Mouse (Mus musculus): ENCODE measurements around the gene Fntb. TPM values are rescaled to one million over a fixed set of nuclear protein-coding genes. Genes with fewer than 3 reads are reported as not detected.

The Fntb gene
- polyA plus RNA-seq, 1 experiment from 2014 or later, result 33.7 TPM

DNA sequence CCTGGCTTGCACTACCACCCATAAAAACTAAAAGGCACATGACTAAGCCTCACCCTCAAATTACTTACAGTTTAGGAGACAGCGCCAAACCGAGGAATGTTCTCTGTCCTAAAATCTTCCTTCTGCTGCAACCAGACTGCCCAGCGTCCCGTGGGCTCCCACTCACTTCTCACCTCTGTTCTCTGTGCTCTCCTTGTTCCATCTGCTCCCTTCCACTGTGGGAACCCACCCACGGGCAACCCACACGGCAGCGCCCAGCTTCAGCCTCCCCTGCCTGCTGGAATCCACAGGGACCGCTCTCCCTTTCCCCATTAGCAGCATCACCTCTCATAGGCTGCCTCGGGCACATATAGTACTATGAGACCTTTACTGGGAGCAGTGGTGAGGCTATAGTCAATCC, 53.5 kb downstream of the Fntb start:
- H3K27me3 ChIP-seq (replicated peaks), result no peaks in the 10 kb centered on the region
- H3K36me3 ChIP-seq, result no peaks in the 10 kb centered on the region
- H3K9me3 ChIP-seq, result no peaks in the 10 kb centered on the region
- H3K4me2 ChIP-seq, result 0 out of 2 replicates have a peak overlapping the region, but pooled peaks have one; percentile 3
- ATAC-seq (ENCODE audit: insufficient read depth, low FRiP score, low read depth), result no peak
- 86% methylated on average over 9 of the region's 9 CpGs for WGBS
- peak overlapping the region; percentile 86; the same call in 1 of the 2 replicates for H3K27ac ChIP-seq
- no peak overlapping the region for H3K4me3 ChIP-seq (replicated peaks)
- H3K4me1 ChIP-seq, result peaks cover 33% of the 10 kb centered on the region
- no peak overlapping the region for H3K9ac ChIP-seq

DNA sequence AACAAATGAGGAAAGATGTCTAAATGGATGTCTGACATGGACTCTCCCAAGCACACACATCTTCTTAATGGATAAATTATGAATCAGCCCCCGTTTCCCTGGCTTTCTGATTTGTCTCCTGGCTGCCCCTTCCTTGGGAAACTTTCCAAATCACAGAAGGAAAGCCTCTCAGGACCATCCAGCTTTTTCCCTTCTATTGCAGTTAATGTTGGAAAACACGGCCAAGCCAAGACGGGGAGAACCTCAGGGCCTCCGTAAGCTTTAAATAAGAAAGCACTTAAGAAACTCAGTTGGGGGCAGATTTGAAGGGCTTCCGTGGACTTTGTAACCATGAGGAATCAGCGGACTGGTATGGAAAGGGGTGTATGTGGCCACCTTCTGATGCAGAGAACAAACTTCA, 54.4 kb downstream of the Fntb start:
- H3K4me3 ChIP-seq (replicated peaks), result no peak overlapping the region
- no peaks in the 10 kb centered on the region for H3K9me3 ChIP-seq
- H3K27me3 ChIP-seq (replicated peaks), result no peaks in the 10 kb centered on the region
- no peaks in the 10 kb centered on the region for H3K36me3 ChIP-seq
- no peak overlapping the region for H3K9ac ChIP-seq
- H3K4me2 ChIP-seq, result peak overlapping the region; percentile 90; the same call in 1 of the 2 replicates
- peaks cover 33% of the 10 kb centered on the region for H3K4me1 ChIP-seq
- ATAC-seq (ENCODE audit: insufficient read depth, low FRiP score, low read depth), result no peak
- peak overlapping the region; percentile 45 for H3K27ac ChIP-seq
- 47% methylated on average over 6 of the region's 6 CpGs for WGBS

DNA sequence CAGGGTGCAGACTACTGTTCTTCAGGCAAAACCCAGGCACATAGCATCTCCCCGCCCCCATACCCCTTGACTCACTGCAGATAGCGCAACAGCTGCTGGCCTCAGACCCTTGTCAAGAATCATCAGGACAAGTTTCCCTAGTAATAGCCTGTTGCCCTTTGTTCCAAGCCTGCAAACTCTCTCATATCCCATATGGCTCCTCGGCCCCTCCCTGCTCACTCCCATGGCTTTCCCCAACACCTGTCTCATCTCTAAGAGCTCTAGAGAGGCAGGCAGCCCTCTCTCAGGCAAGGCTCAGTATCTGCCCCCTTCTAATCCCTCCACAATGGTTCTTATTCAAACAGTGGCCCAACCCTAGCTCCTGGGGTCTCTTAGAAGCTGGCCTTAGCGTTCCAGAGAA, 55.2 kb downstream of the Fntb start:
- no peak for ATAC-seq (ENCODE audit: insufficient read depth, low FRiP score, low read depth)
- Histone ChIP-seq H3K27me3 (replicated peaks) (no peaks in the 10 kb centered on the region), H3K27ac (peak overlapping the region; percentile 32; the same call in 1 of the 2 replicates), H3K4me2 (peak overlapping the region; percentile 90), H3K9me3 (no peaks in the 10 kb centered on the region), H3K36me3 (no peaks in the 10 kb centered on the region), H3K9ac (no peak overlapping the region), H3K4me3 (replicated peaks) (peak overlapping the region; percentile 62; the same call in 1 of the 2 replicates), H3K4me1 (peaks cover 33% of the 10 kb centered on the region)
- WGBS, result 41% methylated on average over 4 of the region's 4 CpGs

DNA sequence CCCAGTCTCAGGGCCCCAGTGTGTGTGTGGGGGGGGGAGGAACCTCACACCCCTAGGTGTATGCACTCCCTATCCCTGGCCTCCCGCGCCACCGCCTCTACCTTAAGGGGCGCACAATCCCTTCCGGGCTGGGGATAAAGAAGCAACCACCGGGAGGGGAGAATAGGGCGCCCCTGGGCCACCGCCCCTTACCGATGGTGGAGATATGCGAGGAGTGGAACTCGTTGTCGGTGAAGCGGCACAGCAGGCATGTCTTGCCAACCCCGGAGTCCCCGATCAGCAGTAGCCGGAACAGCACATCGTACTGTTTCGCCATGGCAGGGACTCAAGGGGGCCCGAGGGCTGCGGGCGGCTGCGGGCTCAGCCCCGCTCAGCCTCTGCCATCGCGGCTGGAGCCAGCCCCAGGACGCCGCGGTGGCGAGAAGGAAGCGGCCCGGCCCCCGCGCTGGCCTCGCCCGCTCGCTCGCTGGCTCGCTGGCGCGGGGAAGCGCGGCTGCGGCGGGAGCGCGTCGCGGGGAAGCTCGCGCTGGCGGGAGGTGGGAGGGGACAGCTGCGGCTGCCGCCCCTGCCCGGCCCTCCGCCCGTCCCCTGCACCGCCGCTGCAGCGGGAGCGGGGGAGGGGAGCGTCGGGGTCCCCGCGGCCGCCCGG, 56.7 kb downstream of the Fntb start:
- peak; percentile 41 for ATAC-seq (ENCODE audit: insufficient read depth, low FRiP score, low read depth)
- Histone ChIP-seq H3K4me2 (peak overlapping the region; percentile 90), H3K9ac (peak overlapping the region; percentile 69), H3K9me3 (no peaks in the 10 kb centered on the region), H3K36me3 (no peaks in the 10 kb centered on the region), H3K27ac (peak overlapping the region; percentile 32; the same call in 1 of the 2 replicates), H3K27me3 (replicated peaks) (no peaks in the 10 kb centered on the region), H3K4me3 (replicated peaks) (peak overlapping the region; percentile 62), H3K4me1 (peaks cover 33% of the 10 kb centered on the region)
- 1% methylated on average over 51 of the region's 66 CpGs for WGBS

DNA sequence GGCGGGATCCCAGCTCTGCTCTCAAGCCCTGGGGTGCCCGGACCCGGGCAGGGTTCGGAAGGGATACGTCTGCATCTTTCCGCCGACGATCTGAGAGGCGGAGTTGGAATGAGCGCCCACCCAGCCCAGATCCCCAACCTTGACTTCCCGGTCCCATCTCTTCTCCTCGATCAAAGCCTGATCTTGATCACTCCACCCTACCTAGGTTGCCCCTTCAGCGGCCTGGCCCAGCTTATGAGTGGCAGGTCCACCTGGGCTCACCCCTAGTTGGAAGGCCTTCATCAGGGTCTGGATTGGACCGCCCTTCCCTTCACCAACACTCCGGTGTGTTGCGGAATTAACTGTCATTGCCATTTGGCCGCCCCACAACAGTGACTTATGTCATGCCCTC, 57.3 kb downstream of the Fntb start, which contains the start of gene Rab15:
TSS of gene Rab15 (minus strand) at position 258 of the 391 bp plus-strand sequence.
- Histone ChIP-seq H3K36me3 (no peaks in the 10 kb centered on the region), H3K27ac (peak within 1 kb of the TSS; percentile 32; the same call in 1 of the 2 replicates), H3K4me3 (replicated peaks) (peak within 1 kb of the TSS; percentile 62), H3K9ac (peak within 1 kb of the TSS; percentile 69), H3K9me3 (no peaks in the 10 kb centered on the region), H3K4me2 (peak within 1 kb of the TSS; percentile 90), H3K4me1 (peaks cover 33% of the 10 kb centered on the region), H3K27me3 (replicated peaks) (no peaks in the 10 kb centered on the region)
- 4% methylated on average over 17 of the region's 17 CpGs for WGBS
- no peak for ATAC-seq (ENCODE audit: insufficient read depth, low FRiP score, low read depth)

DNA sequence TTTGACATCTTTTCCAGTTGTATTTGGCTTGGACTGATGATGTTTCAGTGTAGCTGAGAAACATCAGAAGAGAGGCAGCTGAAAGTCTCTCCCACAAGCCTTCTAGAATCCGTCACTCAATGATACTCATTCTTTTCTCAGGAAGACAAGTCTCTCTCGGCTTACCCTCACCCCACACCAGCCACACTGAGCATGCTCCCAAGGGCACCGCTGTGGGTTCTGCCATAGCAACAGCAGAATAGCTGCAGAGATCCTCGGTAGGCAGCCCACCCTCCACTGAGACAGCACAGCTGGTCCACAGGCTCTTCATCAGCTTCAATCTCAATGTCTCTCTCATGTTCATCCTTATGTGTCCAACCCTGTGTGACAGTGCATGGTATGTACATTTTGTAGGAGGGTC, 59.9 kb downstream of the Fntb start:
- 70% methylated on average over 4 of the region's 4 CpGs for WGBS
- ATAC-seq (ENCODE audit: insufficient read depth, low FRiP score, low read depth), result no peak

DNA sequence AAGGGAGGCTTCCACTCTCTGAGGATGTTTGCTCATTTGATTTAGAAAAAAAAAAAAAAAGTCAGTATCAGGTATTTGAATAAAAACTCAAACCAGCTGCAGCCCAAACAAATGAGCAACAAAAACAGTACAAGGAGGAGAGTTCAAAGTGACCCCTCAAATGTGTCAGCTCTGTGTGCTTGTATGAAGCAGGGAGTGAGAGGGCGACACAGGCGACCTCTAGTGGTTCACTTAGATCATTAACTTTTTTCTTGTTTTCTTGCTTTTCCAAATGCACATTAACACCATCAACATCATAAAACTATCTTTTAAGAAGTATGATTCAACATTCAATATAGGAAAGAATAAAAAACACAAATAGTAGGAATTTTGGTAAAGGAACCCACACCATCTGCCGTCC, 67.3 kb downstream of the Fntb start:
- no peaks in the 10 kb centered on the region for H3K27me3 ChIP-seq (replicated peaks)
- ATAC-seq (ENCODE audit: insufficient read depth, low FRiP score, low read depth), result no peak
- H3K27ac ChIP-seq, result no peak overlapping the region
- no peak overlapping the region for H3K4me3 ChIP-seq (replicated peaks)
- no peaks in the 10 kb centered on the region for H3K36me3 ChIP-seq
- WGBS, result 4% methylated on average over 3 of the region's 3 CpGs
- H3K4me1 ChIP-seq, result no peaks in the 10 kb centered on the region
- no peak overlapping the region for H3K4me2 ChIP-seq
- no peak overlapping the region for H3K9ac ChIP-seq
- no peaks in the 10 kb centered on the region for H3K9me3 ChIP-seq

More for the DNA sequence above, 59.9 kb downstream of the Fntb start:
- Histone ChIP-seq H3K4me1 (peaks cover 18% of the 10 kb centered on the region; the same call in 1 of the 2 replicates), H3K36me3 (no peaks in the 10 kb centered on the region), H3K9ac (no peak overlapping the region), H3K27ac (no peak overlapping the region), H3K9me3 (no peaks in the 10 kb centered on the region), H3K4me2 (no peak overlapping the region), H3K27me3 (replicated peaks) (no peaks in the 10 kb centered on the region), H3K4me3 (replicated peaks) (no peak overlapping the region)

DNA sequence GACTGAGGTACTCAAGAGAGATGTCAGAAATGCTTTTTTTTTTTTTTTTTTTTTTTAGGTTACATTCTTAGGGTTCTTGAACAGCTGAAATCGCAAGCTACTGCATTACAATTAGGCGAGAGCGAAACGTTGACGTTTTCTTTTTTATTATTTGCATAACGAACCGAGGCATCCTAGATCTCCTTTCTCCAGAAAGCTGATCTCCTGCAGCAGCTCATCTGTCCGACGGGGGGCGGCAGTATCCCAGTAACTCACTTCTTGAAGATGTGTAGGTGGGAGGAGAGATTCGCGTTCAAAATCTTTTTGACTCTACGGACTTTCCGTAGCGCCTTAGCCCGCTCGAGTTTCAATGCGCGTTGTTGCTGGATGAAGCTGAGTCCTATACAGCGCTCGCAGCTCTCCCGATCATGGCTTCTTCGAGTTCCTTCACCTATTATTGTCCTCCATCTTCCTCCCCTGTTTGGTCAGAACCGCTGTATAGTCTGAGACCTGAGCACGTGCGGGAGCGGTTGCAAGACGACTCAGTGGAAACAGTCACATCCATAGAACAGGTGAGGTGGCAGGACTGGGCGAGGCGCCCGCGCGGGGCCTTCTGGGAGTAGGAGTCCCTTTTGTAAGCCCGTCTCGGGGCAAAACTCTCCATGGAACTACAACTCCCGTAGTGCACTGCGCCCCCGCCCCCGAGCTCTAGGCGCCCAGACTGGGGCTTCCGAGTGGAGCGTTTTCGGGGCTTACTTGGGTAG, 71.9 kb downstream of the Fntb start:
- Histone ChIP-seq H3K9ac (peak overlapping the region; percentile 61), H3K4me1 (no peaks in the 10 kb centered on the region), H3K9me3 (no peaks in the 10 kb centered on the region), H3K27me3 (replicated peaks) (no peaks in the 10 kb centered on the region), H3K36me3 (no peaks in the 10 kb centered on the region), H3K27ac (peak overlapping the region; percentile 87), H3K4me2 (peak overlapping the region; percentile 67), H3K4me3 (replicated peaks) (peak overlapping the region; percentile 82)
- peak; percentile 99 for ATAC-seq (ENCODE audit: insufficient read depth, low FRiP score, low read depth)
- WGBS, result under 1% methylated on average over 43 of the region's 43 CpGs

DNA sequence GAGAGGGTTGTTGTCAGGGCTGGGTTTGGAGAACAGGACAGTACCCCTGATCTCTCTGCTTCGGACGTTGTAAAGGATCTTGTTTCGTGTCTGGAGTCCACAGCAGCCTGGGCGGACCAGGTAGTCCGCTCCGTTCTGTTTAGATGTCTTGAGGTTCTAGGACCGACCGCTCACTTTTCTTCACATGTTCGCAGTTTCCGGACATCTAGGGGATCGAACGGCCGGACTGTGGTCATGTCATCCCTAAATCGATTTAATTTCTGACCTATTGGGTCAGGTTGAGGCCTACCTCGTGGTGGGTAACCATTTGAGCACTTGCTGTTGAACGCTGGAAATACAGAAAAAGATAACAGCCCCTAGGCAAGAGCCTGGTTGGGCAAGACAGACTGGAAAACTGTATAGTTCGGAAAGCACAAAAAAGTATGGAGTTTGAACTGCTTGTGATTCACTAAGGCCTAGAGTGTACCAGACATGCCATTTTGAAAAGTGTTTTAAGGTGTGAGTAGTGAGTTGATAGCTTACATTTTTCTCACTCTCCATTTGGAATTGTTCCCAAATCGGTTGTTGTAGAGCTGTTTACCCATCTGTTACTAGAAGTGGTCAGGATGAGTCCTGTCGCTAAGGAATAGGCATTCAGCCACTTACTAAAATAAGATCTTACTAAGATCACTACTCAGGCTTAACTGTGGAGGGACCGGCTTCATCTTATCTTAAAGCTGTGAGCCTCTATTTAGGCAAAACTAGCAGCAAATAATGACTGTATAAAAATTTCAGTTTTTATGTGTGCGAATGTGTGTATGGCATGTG, 72.7 kb downstream of the Fntb start:
- no peaks in the 10 kb centered on the region for H3K4me1 ChIP-seq
- H3K9ac ChIP-seq, result peak overlapping the region; percentile 61
- H3K27me3 ChIP-seq (replicated peaks), result no peaks in the 10 kb centered on the region
- peak overlapping the region; percentile 67 for H3K4me2 ChIP-seq
- 10% methylated on average over 21 of the region's 21 CpGs for WGBS
- no peaks in the 10 kb centered on the region for H3K36me3 ChIP-seq
- no peak; the same call in 1 of the 2 replicates for ATAC-seq (ENCODE audit: insufficient read depth, low FRiP score, low read depth)
- H3K9me3 ChIP-seq, result no peaks in the 10 kb centered on the region
- peak overlapping the region; percentile 82 for H3K4me3 ChIP-seq (replicated peaks)
- peak overlapping the region; percentile 87; the same call in 1 of the 2 replicates for H3K27ac ChIP-seq

DNA sequence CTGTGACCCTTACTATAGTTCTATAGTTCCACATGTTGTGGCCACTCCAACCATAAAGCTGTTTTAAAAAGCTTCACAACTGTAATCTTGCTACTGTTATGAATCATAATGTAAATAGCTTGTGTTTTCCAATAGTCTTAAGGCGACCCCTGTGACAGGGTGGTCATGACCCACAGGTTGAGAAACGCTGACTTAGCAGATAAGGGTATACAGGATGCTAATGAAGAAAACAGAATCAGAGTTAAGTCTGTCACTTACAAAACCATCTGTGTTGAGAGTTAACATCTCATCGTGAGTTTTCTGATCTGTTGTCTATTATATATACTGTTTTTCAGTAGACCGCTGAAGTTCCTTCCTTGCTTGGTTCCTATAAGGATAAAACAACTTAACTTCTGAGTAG, 73.9 kb downstream of the Fntb start:
- Histone ChIP-seq H3K9me3 (no peaks in the 10 kb centered on the region), H3K27ac (no peak overlapping the region), H3K4me1 (no peaks in the 10 kb centered on the region), H3K4me3 (replicated peaks) (no peak overlapping the region), H3K27me3 (replicated peaks) (no peaks in the 10 kb centered on the region), H3K4me2 (no peak overlapping the region), H3K9ac (no peak overlapping the region), H3K36me3 (no peaks in the 10 kb centered on the region)
- 87% methylated on average over 4 of the region's 4 CpGs for WGBS
- no peak for ATAC-seq (ENCODE audit: insufficient read depth, low FRiP score, low read depth)

DNA sequence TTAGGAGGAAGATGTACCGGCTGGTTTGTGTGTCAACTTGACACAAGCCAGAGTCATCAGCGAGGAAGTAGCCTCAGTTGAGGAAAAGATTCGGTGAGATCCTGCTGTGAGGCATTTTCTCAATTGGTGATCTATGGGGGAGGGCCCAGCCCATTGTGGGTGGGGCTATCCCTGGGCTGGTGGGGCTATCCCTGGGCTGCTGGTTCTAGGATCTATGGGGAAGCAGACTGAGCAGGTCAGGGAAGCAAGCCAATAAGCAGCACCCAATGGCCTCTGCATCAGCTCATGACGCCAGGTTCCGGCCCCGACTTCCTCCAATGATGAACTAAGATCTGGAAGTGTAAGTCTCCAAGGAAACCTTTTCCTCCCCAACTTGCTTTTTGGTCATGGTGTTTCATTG, 74.7 kb downstream of the Fntb start:
- Histone ChIP-seq H3K36me3 (no peaks in the 10 kb centered on the region), H3K4me3 (replicated peaks) (no peak overlapping the region), H3K27me3 (replicated peaks) (no peaks in the 10 kb centered on the region), H3K9ac (no peak overlapping the region), H3K27ac (no peak overlapping the region), H3K4me2 (no peak overlapping the region), H3K4me1 (no peaks in the 10 kb centered on the region), H3K9me3 (no peaks in the 10 kb centered on the region)
- WGBS, result 74% methylated on average over 6 of the region's 6 CpGs
- no peak for ATAC-seq (ENCODE audit: insufficient read depth, low FRiP score, low read depth)
